Mouse (Mus musculus): ENCODE data around the gene Rai14. TPM values are rescaled to one million over a fixed set of nuclear protein-coding genes. Genes with fewer than 3 reads are reported as not detected.
A peak's percentile ranks its signal among the peaks of the same experiment; 100 is the strongest.

The Rai14 gene
- polyA plus RNA-seq, 1 experiment from 2014 or later: 12.7 TPM

- H3K27me3 ChIP-seq (ENCODE audit: control insufficient read depth, insufficient read depth, low read length): no peaks in the 10 kb centered on the region
- no peak overlapping the region for H3K9ac ChIP-seq (ENCODE audit: low read length)
- H3K4me1 ChIP-seq (ENCODE audit: control insufficient read depth, insufficient read depth, low read length): no peaks in the 10 kb centered on the region
- H3K9me3 ChIP-seq (replicated peaks; ENCODE audit: control insufficient read depth, low read length): no peaks in the 10 kb centered on the region
- H3K36me3 ChIP-seq (ENCODE audit: control insufficient read depth, insufficient read depth): no peaks in the 10 kb centered on the region
- no peak for ATAC-seq (replicated peaks; ENCODE audit: extremely low read depth, insufficient read depth, low FRiP score)
- WGBS: 84% methylated on average over 5 of the region's 5 CpGs
- H3K4me2 ChIP-seq (ENCODE audit: low read depth, low read length): no peak overlapping the region
- no peak overlapping the region for H3K27ac ChIP-seq (ENCODE audit: low read length)
- H3K4me3 ChIP-seq (ENCODE audit: low read length): no peak overlapping the region
Measured at GRCm38 (mm10) chr15:10656146-10656545, 58.3 kb downstream of the Rai14 start.

GRCm38 (mm10) chr15:10655151-10655905 lies 59.1 kb downstream of the Rai14 start:
- H3K27ac ChIP-seq (ENCODE audit: low read length): no peak overlapping the region
- H3K4me1 ChIP-seq (ENCODE audit: control insufficient read depth, insufficient read depth, low read length): no peaks in the 10 kb centered on the region
- H3K27me3 ChIP-seq (ENCODE audit: control insufficient read depth, insufficient read depth, low read length): no peaks in the 10 kb centered on the region
- no peaks in the 10 kb centered on the region for H3K36me3 ChIP-seq (ENCODE audit: control insufficient read depth, insufficient read depth)
- H3K9ac ChIP-seq (ENCODE audit: low read length): no peak overlapping the region
- no peak for ATAC-seq (replicated peaks; ENCODE audit: extremely low read depth, insufficient read depth, low FRiP score)
- no peak overlapping the region for H3K4me2 ChIP-seq (ENCODE audit: low read depth, low read length)
- 42% methylated on average over 8 of the region's 8 CpGs for WGBS
- no peak overlapping the region for H3K4me3 ChIP-seq (ENCODE audit: low read length)
- no peaks in the 10 kb centered on the region for H3K9me3 ChIP-seq (replicated peaks; ENCODE audit: control insufficient read depth, low read length)

GRCm38 (mm10) chr15:10654696-10655095 lies 59.7 kb downstream of the Rai14 start:
- H3K27me3 ChIP-seq (ENCODE audit: control insufficient read depth, insufficient read depth, low read length): no peaks in the 10 kb centered on the region
- ATAC-seq (replicated peaks; ENCODE audit: extremely low read depth, insufficient read depth, low FRiP score): no peak
- H3K27ac ChIP-seq (ENCODE audit: low read length): no peak overlapping the region
- no peaks in the 10 kb centered on the region for H3K36me3 ChIP-seq (ENCODE audit: control insufficient read depth, insufficient read depth)
- no peak overlapping the region for H3K9ac ChIP-seq (ENCODE audit: low read length)
- 76% methylated on average over 1 of the region's 1 CpGs for WGBS
- no peak overlapping the region for H3K4me3 ChIP-seq (ENCODE audit: low read length)
- no peak overlapping the region for H3K4me2 ChIP-seq (ENCODE audit: low read depth, low read length)
- no peaks in the 10 kb centered on the region for H3K9me3 ChIP-seq (replicated peaks; ENCODE audit: control insufficient read depth, low read length)
- H3K4me1 ChIP-seq (ENCODE audit: control insufficient read depth, insufficient read depth, low read length): no peaks in the 10 kb centered on the region

GRCm38 (mm10) chr15:10652931-10653475 lies 61.4 kb downstream of the Rai14 start:
- Histone ChIP-seq H3K27ac (ENCODE audit: low read length) (no peak overlapping the region), H3K36me3 (ENCODE audit: control insufficient read depth, insufficient read depth) (no peaks in the 10 kb centered on the region), H3K9ac (ENCODE audit: low read length) (no peak overlapping the region), H3K9me3 (replicated peaks; ENCODE audit: control insufficient read depth, low read length) (no peaks in the 10 kb centered on the region), H3K4me1 (ENCODE audit: control insufficient read depth, insufficient read depth, low read length) (peaks cover 6% of the 10 kb centered on the region; the same call in 1 of the 2 replicates), H3K4me2 (ENCODE audit: low read depth, low read length) (no peak overlapping the region), H3K4me3 (ENCODE audit: low read length) (no peak overlapping the region), H3K27me3 (ENCODE audit: control insufficient read depth, insufficient read depth, low read length) (no peaks in the 10 kb centered on the region)
- ATAC-seq (replicated peaks; ENCODE audit: extremely low read depth, insufficient read depth, low FRiP score): no peak
- WGBS: 83% methylated on average over 2 of the region's 2 CpGs

- Histone ChIP-seq H3K9ac (ENCODE audit: low read length) (no peak overlapping the region), H3K4me1 (ENCODE audit: control insufficient read depth, insufficient read depth, low read length) (peaks cover 6% of the 10 kb centered on the region; the same call in 1 of the 2 replicates), H3K4me2 (ENCODE audit: low read depth, low read length) (no peak overlapping the region), H3K27me3 (ENCODE audit: control insufficient read depth, insufficient read depth, low read length) (peaks cover 6% of the 10 kb centered on the region; the same call in 1 of the 2 replicates), H3K4me3 (ENCODE audit: low read length) (no peak overlapping the region), H3K36me3 (ENCODE audit: control insufficient read depth, insufficient read depth) (no peaks in the 10 kb centered on the region), H3K9me3 (replicated peaks; ENCODE audit: control insufficient read depth, low read length) (no peaks in the 10 kb centered on the region), H3K27ac (ENCODE audit: low read length) (peak overlapping the region; percentile 39; the same call in 1 of the 2 replicates)
- 18% methylated on average over 6 of the region's 6 CpGs for WGBS
- peak; percentile 63 for ATAC-seq (replicated peaks; ENCODE audit: extremely low read depth, insufficient read depth, low FRiP score)
Measured at GRCm38 (mm10) chr15:10648372-10649109, 65.9 kb downstream of the Rai14 start.

GRCm38 (mm10) chr15:10646297-10646696 lies 68.1 kb downstream of the Rai14 start:
- no peak for ATAC-seq (replicated peaks; ENCODE audit: extremely low read depth, insufficient read depth, low FRiP score)
- Histone ChIP-seq H3K4me2 (ENCODE audit: low read depth, low read length) (no peak overlapping the region), H3K4me3 (ENCODE audit: low read length) (no peak overlapping the region), H3K9me3 (replicated peaks; ENCODE audit: control insufficient read depth, low read length) (no peaks in the 10 kb centered on the region), H3K4me1 (ENCODE audit: control insufficient read depth, insufficient read depth, low read length) (peaks cover 6% of the 10 kb centered on the region; the same call in 1 of the 2 replicates), H3K36me3 (ENCODE audit: control insufficient read depth, insufficient read depth) (no peaks in the 10 kb centered on the region), H3K27me3 (ENCODE audit: control insufficient read depth, insufficient read depth, low read length) (peaks cover 6% of the 10 kb centered on the region; the same call in 1 of the 2 replicates), H3K9ac (ENCODE audit: low read length) (no peak overlapping the region), H3K27ac (ENCODE audit: low read length) (no peak overlapping the region)
- 67% methylated on average over 5 of the region's 5 CpGs for WGBS

GRCm38 (mm10) chr15:10645101-10645500 lies 69.3 kb downstream of the Rai14 start:
- peaks cover 6% of the 10 kb centered on the region; the same call in 1 of the 2 replicates for H3K27me3 ChIP-seq (ENCODE audit: control insufficient read depth, insufficient read depth, low read length)
- H3K9ac ChIP-seq (ENCODE audit: low read length): no peak overlapping the region
- no peaks in the 10 kb centered on the region for H3K36me3 ChIP-seq (ENCODE audit: control insufficient read depth, insufficient read depth)
- H3K4me2 ChIP-seq (ENCODE audit: low read depth, low read length): no peak overlapping the region
- H3K4me1 ChIP-seq (ENCODE audit: control insufficient read depth, insufficient read depth, low read length): peaks cover 6% of the 10 kb centered on the region; the same call in 1 of the 2 replicates
- WGBS: 69% methylated on average over 8 of the region's 8 CpGs
- H3K9me3 ChIP-seq (replicated peaks; ENCODE audit: control insufficient read depth, low read length): no peaks in the 10 kb centered on the region
- H3K4me3 ChIP-seq (ENCODE audit: low read length): no peak overlapping the region
- no peak overlapping the region for H3K27ac ChIP-seq (ENCODE audit: low read length)
- ATAC-seq (replicated peaks; ENCODE audit: extremely low read depth, insufficient read depth, low FRiP score): no peak

- Histone ChIP-seq H3K4me3 (ENCODE audit: low read length) (no peak overlapping the region), H3K9ac (ENCODE audit: low read length) (no peak overlapping the region), H3K4me2 (ENCODE audit: low read depth, low read length) (no peak overlapping the region), H3K36me3 (ENCODE audit: control insufficient read depth, insufficient read depth) (no peaks in the 10 kb centered on the region), H3K9me3 (replicated peaks; ENCODE audit: control insufficient read depth, low read length) (no peaks in the 10 kb centered on the region), H3K4me1 (ENCODE audit: control insufficient read depth, insufficient read depth, low read length) (peaks cover 6% of the 10 kb centered on the region; the same call in 1 of the 2 replicates), H3K27me3 (ENCODE audit: control insufficient read depth, insufficient read depth, low read length) (peaks cover 6% of the 10 kb centered on the region; the same call in 1 of the 2 replicates), H3K27ac (ENCODE audit: low read length) (no peak overlapping the region)
- no peak for ATAC-seq (replicated peaks; ENCODE audit: extremely low read depth, insufficient read depth, low FRiP score)
- WGBS: 80% methylated on average over 3 of the region's 3 CpGs
Measured at GRCm38 (mm10) chr15:10643819-10644218, 70.6 kb downstream of the Rai14 start.

- ATAC-seq (replicated peaks; ENCODE audit: extremely low read depth, insufficient read depth, low FRiP score): no peak
- Histone ChIP-seq H3K27ac (ENCODE audit: low read length) (no peak overlapping the region), H3K4me1 (ENCODE audit: control insufficient read depth, insufficient read depth, low read length) (peaks cover 2% of the 10 kb centered on the region; the same call in 1 of the 2 replicates), H3K36me3 (ENCODE audit: control insufficient read depth, insufficient read depth) (no peaks in the 10 kb centered on the region), H3K27me3 (ENCODE audit: control insufficient read depth, insufficient read depth, low read length) (peaks cover 6% of the 10 kb centered on the region; the same call in 1 of the 2 replicates), H3K9ac (ENCODE audit: low read length) (no peak overlapping the region), H3K4me2 (ENCODE audit: low read depth, low read length) (no peak overlapping the region), H3K4me3 (ENCODE audit: low read length) (no peak overlapping the region), H3K9me3 (replicated peaks; ENCODE audit: control insufficient read depth, low read length) (no peaks in the 10 kb centered on the region)
- WGBS: 56% methylated on average over 4 of the region's 4 CpGs
Measured at GRCm38 (mm10) chr15:10643224-10643623, 71.2 kb downstream of the Rai14 start.
